Mouse (Mus musculus) MEL (cell line): ENCODE measurements at regions not wholly inside any gene's neighbourhood (a gene's known extent, or its start where the extent isn't known, plus 50 kb on each side); places are given as distances from the start of the nearest gene placed in this dataset.

Source experiments
- CHD2 ChIP-seq: IDR thresholded peaks from 2 replicates; pipeline ENCODE4 v1.6.1; 2011; ENCODE audit warnings: low read length, improper control_type of control experiment
- CTCF ChIP-seq, 3 experiments: IDR thresholded peaks in 2 of 3; conservative IDR thresholded peaks in 1 of 3; 2 replicates each; pipeline ENCODE4 v1.5.1; 2011 to 2012; ENCODE audit warnings: low read length in 3 of 3, low read depth in 2 of 3, mild to moderate bottlenecking in 2 of 3, improper control_type of control experiment in 1 of 3, inconsistent platforms in 1 of 3, mixed read lengths in 1 of 3, moderate library complexity in 1 of 3; ENCODE audit not compliant: control insufficient read depth in 1 of 3, insufficient read depth in 1 of 3, poor library complexity in 1 of 3, severe bottlenecking in 1 of 3
- ETS1 ChIP-seq: IDR thresholded peaks from 2 replicates; pipeline ENCODE4 v1.6.1; 2012; ENCODE audit warnings: low read depth, mild to moderate bottlenecking, inconsistent platforms, low read length, improper control_type of control experiment, moderate library complexity
- MAX ChIP-seq: IDR thresholded peaks from 2 replicates; pipeline ENCODE4 v1.6.1; 2011; ENCODE audit warnings: low read length, improper control_type of control experiment
- MYB ChIP-seq: IDR thresholded peaks from 2 replicates; pipeline ENCODE4 v1.6.1; 2011; ENCODE audit warnings: mild to moderate bottlenecking, low read depth, low read length, improper control_type of control experiment
- POLR2A ChIP-seq, 2 experiments: IDR thresholded peaks; 2 replicates each; pipeline ENCODE4 v1.6.1; 2011 to 2012; ENCODE audit warnings: low read length in 2 of 2, mild to moderate bottlenecking in 2 of 2, control low read depth in 1 of 2, improper control_type of control experiment in 1 of 2, low read depth in 1 of 2, moderate library complexity in 1 of 2; ENCODE audit not compliant: control insufficient read depth in 1 of 2, insufficient read depth in 1 of 2, poor library complexity in 1 of 2
- RAD21 ChIP-seq: IDR thresholded peaks from 2 replicates; pipeline ENCODE4 v1.6.1; 2011; ENCODE audit warnings: mild to moderate bottlenecking, low read depth, low read length, improper control_type of control experiment
- RCOR1 ChIP-seq: IDR thresholded peaks from 2 replicates; pipeline ENCODE4 v1.6.1; 2012; ENCODE audit warnings: low read depth, mild to moderate bottlenecking, inconsistent platforms, low read length, improper control_type of control experiment
- TAL1 ChIP-seq: IDR thresholded peaks from 2 replicates; pipeline ENCODE4 v1.6.1; 2012; ENCODE audit warnings: mild to moderate bottlenecking, inconsistent platforms, low read length, moderate library complexity, mixed read lengths
- ZKSCAN1 ChIP-seq: IDR thresholded peaks from 2 replicates; pipeline ENCODE4 v1.6.1; 2012; ENCODE audit warnings: low read depth, mild to moderate bottlenecking, inconsistent platforms, low read length, improper control_type of control experiment, moderate library complexity

GRCm38 (mm10) chr14:109840354-109841104, 914.4 kb downstream of the Slitrk6 start:
- TF ChIP-seq ZKSCAN1: no peak
- TF ChIP-seq TAL1: no peak
- no peak for TF ChIP-seq POLR2A (IDR thresholded peaks at IDR 0.05; ENCODE audit: control insufficient read depth in 1 of 2, insufficient read depth in 1 of 2, low read depth in 1 of 2, low read length in 2 of 2, poor library complexity in 1 of 2)
- TF ChIP-seq MAX: no peak
- TF ChIP-seq CTCF (IDR thresholded peaks at IDR 0.05 in 2 of 3, conservative IDR thresholded peaks at IDR 0.05 in 1 of 3; ENCODE audit: control insufficient read depth in 1 of 3, insufficient read depth in 1 of 3, low read depth in 2 of 3, low read length in 3 of 3, poor library complexity in 1 of 3, severe bottlenecking in 1 of 3): peak in 1 of 3 experiments; percentile 73; a peak in 2 of 6 replicates
- TF ChIP-seq RAD21: peak; percentile 88
- no peak for TF ChIP-seq CHD2
- TF ChIP-seq MYB: no peak
- no peak for TF ChIP-seq ETS1
- no peak for TF ChIP-seq RCOR1
